Mouse (Mus musculus): Measurements from ENCODE around the gene Kremen2.

DNA sequence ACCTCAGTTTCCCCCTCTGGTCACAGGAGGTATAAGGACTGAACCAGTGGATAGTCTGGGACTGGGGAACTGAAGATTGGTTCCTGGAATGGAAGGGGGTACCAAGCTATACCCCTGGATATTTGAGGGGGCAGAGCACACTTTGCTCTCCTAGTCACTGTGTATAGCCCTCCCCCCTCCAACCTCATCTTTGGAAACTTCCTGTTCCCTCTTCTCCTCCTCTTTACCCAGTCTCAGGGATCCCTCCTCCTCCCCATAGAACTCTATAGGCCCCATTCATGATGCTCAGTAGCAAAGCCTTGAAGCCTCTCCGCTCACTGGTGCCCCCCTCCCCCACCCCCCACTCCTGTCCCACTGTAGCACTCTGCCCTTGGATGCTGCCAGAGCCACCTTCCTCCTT, 26.2 kb downstream of the Kremen2 start:
- TF ChIP-seq POLR2A (IDR thresholded peaks at IDR 0.05; ENCODE audit: borderline replicate concordance, extremely low read depth, low read depth, low read length) (no peak), CTCF (IDR thresholded peaks at IDR 0.05; ENCODE audit: insufficient read depth, low read length) (no peak)
